Mouse (Mus musculus) intestine, embryonic 15.5 days (tissue): ENCODE measurements around the gene Zfp607b. TPM values are rescaled to one million over a fixed set of nuclear protein-coding genes. Genes with fewer than 3 reads are reported as not detected.
A peak's percentile ranks its signal among the peaks of the same experiment; 100 is the strongest.

Experiments used
- ATAC-seq: fragments of 200-750 bp; cut with Nextera tagmentation; 2 replicates; pipeline ENCODE4 v1.8.0; 2017; ENCODE audit warnings: moderate TSS enrichment, moderate library complexity
- H3K27ac ChIP-seq: fragments of 300-500 bp; sonication (generic); 2 replicates; pipeline ENCODE4 v1.5.1; 2015; ENCODE audit warnings: mild to moderate bottlenecking, inconsistent platforms
- H3K27me3 ChIP-seq: fragments of 300-500 bp; sonication (generic); replicated peaks from 2 replicates; pipeline ENCODE4 v1.6.1; 2015; ENCODE audit warnings: inconsistent platforms
- H3K36me3 ChIP-seq: fragments of 300-500 bp; sonication (generic); 2 replicates; pipeline ENCODE4 v1.6.1; 2015; ENCODE audit warnings: inconsistent platforms
- H3K4me1 ChIP-seq: fragments of 300-500 bp; sonication (generic); replicated peaks from 2 replicates; pipeline ENCODE4 v1.6.1; 2015; ENCODE audit warnings: inconsistent platforms
- H3K4me2 ChIP-seq: fragments of 300-500 bp; sonication (generic); replicated peaks from 2 replicates; pipeline ENCODE4 v1.6.1; 2015; ENCODE audit warnings: mild to moderate bottlenecking, inconsistent platforms
- H3K4me3 ChIP-seq: fragments of 300-500 bp; sonication (generic); replicated peaks from 2 replicates; pipeline ENCODE4 v1.5.1; 2015; ENCODE audit warnings: inconsistent platforms
- H3K9ac ChIP-seq: fragments of 300-500 bp; sonication (generic); 2 replicates; pipeline ENCODE4 v1.6.1; 2015; ENCODE audit warnings: inconsistent platforms
- H3K9me3 ChIP-seq: fragments of 300-500 bp; sonication (generic); 2 replicates; pipeline ENCODE4 v1.6.1; 2016; ENCODE audit warnings: inconsistent platforms
- WGBS: fragments of 180-500 bp; shearing (Covaris S2); methylation state at CpG from one replicate; pipeline ENCODE4 v1.1.7; 2015; 5-methylcytosine and 5-hydroxymethylcytosine counted together
- polyA plus RNA-seq: library from polyadenylated mRNA; unstranded; fragments of >200 nt; fragmentation: Nextera tagmentation; extraction: Ambion mirVana; gene quantifications from 2 replicates; pipeline ENCODE4 v1.2.1, GENCODE M21; 2015

Gene Zfp607b
- polyA plus RNA-seq, result 2.8 and 3.3 TPM in 2 replicates

DNA sequence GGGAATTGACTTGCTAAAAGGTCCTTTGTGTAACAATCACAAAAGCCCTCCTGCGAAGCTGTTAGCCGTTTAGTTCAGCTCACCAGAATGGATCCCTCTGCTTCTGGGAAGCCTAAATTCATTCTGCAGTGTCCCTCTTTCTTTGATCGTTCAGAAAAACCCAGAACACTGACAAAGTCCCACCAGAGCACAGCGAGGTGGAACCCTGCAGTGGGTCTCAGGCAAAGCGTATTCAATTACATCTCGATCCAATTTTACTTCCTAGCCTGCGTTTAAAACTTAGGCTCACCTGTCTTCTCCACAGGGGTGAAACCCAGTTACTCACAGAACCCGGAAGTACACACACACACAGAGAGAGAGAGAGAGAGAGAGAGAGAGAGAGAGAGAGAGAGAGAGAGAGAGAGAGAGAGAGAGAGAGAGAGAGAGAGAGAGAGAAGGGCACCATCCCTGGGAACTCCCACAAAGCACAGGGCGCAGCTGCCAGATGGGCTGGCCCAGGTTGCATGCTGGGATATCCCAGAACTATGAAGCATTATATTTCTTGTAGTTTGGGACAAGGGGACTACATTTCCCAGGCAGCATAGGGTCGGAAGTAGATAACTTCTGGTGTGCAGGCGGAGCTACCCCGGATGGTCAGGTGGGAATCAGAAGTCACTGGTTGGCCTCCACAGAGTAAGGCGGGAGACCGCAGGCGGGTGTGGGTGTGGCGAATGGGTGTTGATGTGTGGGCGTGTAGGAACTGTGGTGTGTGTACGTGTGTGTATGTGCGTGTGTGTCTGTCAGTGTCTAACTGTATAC is at the start of gene Zfp607b:
Gene Zfp607b (plus strand): TSS at position 526 of the 798 bp plus-strand sequence.
- H3K9ac ChIP-seq, result peak within 1 kb of the TSS; percentile 60
- H3K4me1 ChIP-seq, result peaks cover 9% of the 10 kb centered on the region
- peak within 1 kb of the TSS; percentile 52 for H3K27ac ChIP-seq
- no peaks in the 10 kb centered on the region for H3K27me3 ChIP-seq
- 2% methylated on average over 19 of the region's 19 CpGs for WGBS
- ATAC-seq, result peak; percentile 99
- peak within 1 kb of the TSS; percentile 69 for H3K4me2 ChIP-seq
- peak within 1 kb of the TSS; percentile 45 for H3K4me3 ChIP-seq
- no peaks in the 10 kb centered on the region for H3K36me3 ChIP-seq
- no peaks in the 10 kb centered on the region for H3K9me3 ChIP-seq

DNA sequence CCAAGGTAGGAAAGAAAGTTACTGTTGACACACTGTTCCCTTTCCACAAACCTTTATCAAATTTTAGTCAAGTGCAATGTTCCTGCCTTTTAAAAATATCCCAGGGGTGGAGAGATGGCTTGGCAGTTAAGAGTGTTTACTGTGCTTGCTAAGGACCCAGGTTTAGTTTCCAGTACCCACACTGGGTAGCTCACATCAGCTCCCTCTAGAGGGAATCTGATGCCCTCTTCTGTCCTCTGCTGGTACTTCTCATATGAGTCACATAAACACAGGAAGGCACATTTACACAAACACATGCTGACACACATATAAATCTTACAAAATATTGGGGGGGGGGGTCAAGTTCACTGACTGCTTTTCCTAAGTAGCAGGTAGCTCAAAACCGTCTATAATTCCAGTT is 44.7 kb upstream of the Zfp607b start:
- Histone ChIP-seq H3K27me3 (no peaks in the 10 kb centered on the region), H3K36me3 (no peaks in the 10 kb centered on the region), H3K4me2 (no peak overlapping the region), H3K4me1 (no peaks in the 10 kb centered on the region), H3K9me3 (no peaks in the 10 kb centered on the region), H3K4me3 (no peak overlapping the region), H3K9ac (no peak overlapping the region), H3K27ac (no peak overlapping the region)
- WGBS, result 41% methylated on average over 1 of the region's 1 CpGs
- no peak for ATAC-seq

DNA sequence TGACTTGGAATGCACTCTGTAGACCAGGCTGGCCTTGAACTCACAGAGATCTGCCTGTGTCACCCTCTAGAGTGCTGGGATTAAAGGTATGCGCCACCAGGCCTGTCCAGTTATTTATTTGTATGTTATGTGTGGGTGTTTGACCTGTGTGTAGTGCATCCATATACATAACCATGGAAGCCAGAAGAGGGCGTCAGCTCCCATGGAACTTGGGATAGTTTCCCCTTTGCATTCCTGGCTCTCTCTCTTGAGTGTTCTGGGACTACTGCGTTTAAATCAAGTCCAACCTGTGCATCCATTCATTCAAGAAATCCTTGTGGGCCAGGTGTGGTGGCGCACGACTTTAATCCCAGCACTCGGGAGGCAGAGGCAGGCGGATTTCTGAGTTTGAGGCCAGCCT is 42.6 kb upstream of the Zfp607b start:
- Histone ChIP-seq H3K9me3 (no peaks in the 10 kb centered on the region), H3K36me3 (no peaks in the 10 kb centered on the region), H3K9ac (no peak overlapping the region), H3K4me1 (no peaks in the 10 kb centered on the region), H3K27me3 (peaks cover 3% of the 10 kb centered on the region; the same call in 1 of the 2 replicates), H3K4me2 (no peak overlapping the region), H3K4me3 (no peak overlapping the region), H3K27ac (no peak overlapping the region)
- ATAC-seq, result no peak
- WGBS, result 85% methylated on average over 7 of the region's 7 CpGs

DNA sequence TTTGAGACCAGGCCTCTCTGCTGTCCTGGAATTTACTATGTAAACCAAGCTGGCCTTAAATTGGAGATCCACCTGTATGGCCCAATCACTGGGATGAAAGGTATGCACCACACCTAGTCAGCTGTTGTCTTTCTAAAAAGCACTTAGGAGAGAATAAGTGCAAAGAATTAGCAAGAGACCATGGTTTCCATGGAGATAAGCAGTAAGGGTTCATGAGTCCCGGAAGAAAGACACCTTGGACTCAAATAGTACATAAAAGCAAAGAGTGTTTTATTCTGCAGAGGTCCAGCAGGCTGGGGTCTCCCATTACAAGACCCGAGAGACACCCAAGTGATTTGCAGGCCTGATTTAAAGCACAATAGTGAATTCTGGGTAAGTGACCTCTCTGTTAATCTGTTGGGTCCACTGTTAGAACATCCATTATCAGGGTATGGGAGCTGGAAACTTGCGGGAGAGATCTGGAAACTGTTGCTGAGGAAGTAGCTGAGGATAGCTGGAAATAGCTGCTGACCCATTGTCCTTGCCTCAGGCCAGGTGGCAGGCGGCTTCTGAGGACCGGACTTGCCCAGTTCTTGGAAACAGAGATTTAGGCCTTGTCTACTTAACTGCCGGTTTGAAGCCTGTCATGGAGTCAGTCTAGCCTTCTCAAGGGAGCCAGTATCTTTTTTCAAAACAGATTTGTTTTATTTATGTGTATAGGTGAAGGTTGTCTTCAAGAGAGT is 41.7 kb upstream of the Zfp607b start:
- Histone ChIP-seq H3K27me3 (peaks cover 7% of the 10 kb centered on the region; the same call in 1 of the 2 replicates), H3K4me2 (no peak overlapping the region), H3K4me1 (no peaks in the 10 kb centered on the region), H3K36me3 (no peaks in the 10 kb centered on the region), H3K4me3 (no peak overlapping the region), H3K9me3 (no peaks in the 10 kb centered on the region), H3K27ac (no peak overlapping the region), H3K9ac (no peak overlapping the region)
- ATAC-seq, result no peak
- 86% methylated on average over 6 of the region's 6 CpGs for WGBS

DNA sequence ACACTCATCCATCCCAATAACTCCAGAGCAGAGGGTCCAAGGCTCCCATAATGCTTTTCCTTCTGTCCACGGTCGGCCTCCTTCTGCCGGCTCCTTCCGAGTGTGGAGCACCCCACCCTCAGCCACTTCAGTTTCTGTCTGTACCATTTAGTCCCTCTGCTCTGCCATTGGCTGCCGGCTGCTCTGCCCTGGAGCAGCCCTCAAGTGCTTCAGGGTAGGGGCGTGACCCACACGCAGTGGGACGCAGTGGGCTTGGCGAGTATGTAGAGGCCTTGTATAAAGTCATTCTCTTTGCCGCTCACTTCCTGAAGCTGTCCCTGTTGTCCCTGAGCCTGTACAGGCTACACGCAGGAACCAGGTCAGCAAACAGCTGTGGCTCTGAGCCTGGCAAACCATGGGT is 39.4 kb upstream of the Zfp607b start:
- Histone ChIP-seq H3K4me2 (no peak overlapping the region), H3K9me3 (no peaks in the 10 kb centered on the region), H3K4me3 (no peak overlapping the region), H3K36me3 (no peaks in the 10 kb centered on the region), H3K27me3 (peaks cover 29% of the 10 kb centered on the region), H3K27ac (no peak overlapping the region), H3K9ac (no peak overlapping the region), H3K4me1 (peaks cover 7% of the 10 kb centered on the region; the same call in 1 of the 2 replicates)
- no peak for ATAC-seq
- 86% methylated on average over 11 of the region's 11 CpGs for WGBS

DNA sequence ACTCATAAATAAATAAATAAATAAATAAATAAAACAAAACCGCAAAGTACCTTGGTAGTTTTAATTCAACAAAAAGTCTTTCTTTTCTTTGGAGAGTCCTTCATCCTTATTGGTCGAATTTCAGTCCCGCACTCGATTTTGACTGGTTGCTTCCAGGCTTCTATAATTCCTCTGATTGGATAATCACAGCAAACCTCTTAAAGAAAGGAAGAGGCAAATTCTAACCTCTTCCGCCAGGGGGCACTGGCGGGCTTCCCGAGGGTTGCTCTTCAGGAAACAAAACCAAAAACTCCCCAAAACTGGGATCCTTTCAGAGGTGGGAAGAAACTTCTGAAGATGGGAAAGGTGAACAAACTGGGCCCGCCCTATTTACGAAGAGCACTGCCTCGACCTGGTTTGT is 38.2 kb upstream of the Zfp607b start:
- Histone ChIP-seq H3K27ac (no peak overlapping the region), H3K36me3 (no peaks in the 10 kb centered on the region), H3K4me1 (peaks cover 7% of the 10 kb centered on the region; the same call in 1 of the 2 replicates), H3K9ac (no peak overlapping the region), H3K27me3 (peaks cover 42% of the 10 kb centered on the region), H3K4me2 (no peak overlapping the region), H3K9me3 (no peaks in the 10 kb centered on the region), H3K4me3 (no peak overlapping the region)
- ATAC-seq, result peak; percentile 44; the same call in 1 of the 2 replicates
- WGBS, result 5% methylated on average over 10 of the region's 10 CpGs

DNA sequence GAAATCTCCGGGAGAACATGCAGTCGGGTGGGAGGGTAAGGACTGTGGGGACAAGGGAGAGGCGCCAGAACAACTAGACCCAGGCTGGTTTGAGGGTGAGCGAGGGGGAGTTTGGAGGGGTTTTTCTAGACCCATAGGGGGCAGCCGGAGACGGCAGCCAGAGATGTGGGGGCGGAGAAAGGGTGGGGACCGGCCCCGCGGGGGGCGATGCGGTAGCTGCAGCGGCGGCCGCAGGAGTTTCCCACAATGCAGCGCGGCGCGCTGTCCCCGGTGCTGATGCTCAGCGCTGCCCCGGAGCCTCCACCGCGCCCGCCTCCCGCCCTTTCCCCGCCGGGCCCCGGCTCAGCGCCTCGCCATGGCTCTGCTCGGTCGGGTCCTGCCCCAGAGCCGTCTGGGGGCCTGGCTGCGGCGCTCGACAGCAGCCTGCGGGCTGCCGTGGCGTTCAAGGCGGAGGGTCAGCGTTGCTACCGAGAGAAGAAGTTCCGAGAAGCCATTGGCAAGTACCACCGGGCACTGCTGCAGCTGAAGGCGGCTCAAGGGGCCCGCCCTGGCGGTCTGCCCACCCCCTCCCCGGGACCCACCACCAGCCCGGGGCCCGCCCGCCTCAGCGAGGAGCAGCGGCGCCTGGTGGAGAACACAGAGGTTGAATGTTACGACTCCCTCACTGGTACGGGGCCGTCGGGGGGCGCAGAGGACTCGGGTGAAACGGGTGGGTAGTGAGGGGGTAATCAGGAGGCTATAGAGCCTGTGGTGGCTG is 35.3 kb upstream of the Zfp607b start, which contains the start of gene Ttc9b:
Gene Ttc9b (plus strand): TSS at position 235 of the 757 bp plus-strand sequence.
- no peak within 1 kb of the TSS for H3K9ac ChIP-seq
- H3K27me3 ChIP-seq, result peaks cover 67% of the 10 kb centered on the region
- peak; percentile 65 for ATAC-seq
- no peak within 1 kb of the TSS for H3K27ac ChIP-seq
- 4% methylated on average over 62 of the region's 62 CpGs for whole genome bisulfite sequencing
- no peaks in the 10 kb centered on the region for H3K9me3 ChIP-seq
- H3K4me3 ChIP-seq, result peak within 1 kb of the TSS; percentile 28
- peak within 1 kb of the TSS; percentile 50 for H3K4me2 ChIP-seq
- H3K4me1 ChIP-seq, result peaks cover 7% of the 10 kb centered on the region; the same call in 1 of the 2 replicates
- H3K36me3 ChIP-seq, result no peaks in the 10 kb centered on the region; the same call in 1 of the 2 replicates

DNA sequence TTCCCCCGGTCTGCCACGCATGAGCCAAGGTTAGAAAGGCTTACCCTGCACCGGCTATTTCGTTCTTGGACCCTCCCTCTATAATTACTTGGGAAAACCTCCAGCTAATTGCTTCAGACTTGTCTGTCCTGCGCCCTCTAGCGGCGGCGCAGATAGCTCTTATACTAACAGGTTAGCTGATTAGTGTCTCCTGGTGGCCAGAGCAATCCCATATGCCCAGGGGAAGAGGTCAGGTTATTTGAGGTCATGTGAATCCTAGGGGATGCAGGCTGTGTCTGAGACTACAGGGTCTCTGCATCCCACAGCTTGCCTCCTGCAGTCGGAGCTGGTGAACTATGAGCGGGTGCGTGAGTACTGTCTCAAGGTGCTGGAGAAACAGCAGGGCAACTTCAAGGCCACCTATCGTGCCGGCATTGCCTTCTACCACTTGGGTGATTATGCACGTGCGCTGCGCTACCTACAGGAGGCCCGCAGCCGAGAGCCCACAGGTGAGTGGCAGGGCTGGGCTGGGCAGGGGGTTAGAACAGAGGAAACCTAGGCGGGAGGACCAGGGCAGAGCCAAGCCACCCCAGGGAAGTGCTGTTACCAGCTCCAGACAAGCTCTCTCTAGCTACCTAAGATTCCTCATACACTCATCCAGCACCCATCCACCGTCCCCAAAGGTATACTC is 34.4 kb upstream of the Zfp607b start:
- Histone ChIP-seq H3K4me3 (no peak overlapping the region), H3K4me2 (no peak overlapping the region), H3K27me3 (peaks cover 72% of the 10 kb centered on the region), H3K36me3 (no peaks in the 10 kb centered on the region; the same call in 1 of the 2 replicates), H3K4me1 (peaks cover 7% of the 10 kb centered on the region; the same call in 1 of the 2 replicates), H3K27ac (no peak overlapping the region), H3K9ac (no peak overlapping the region), H3K9me3 (no peaks in the 10 kb centered on the region)
- ATAC-seq, result no peak
- 64% methylated on average over 20 of the region's 20 CpGs for WGBS

DNA sequence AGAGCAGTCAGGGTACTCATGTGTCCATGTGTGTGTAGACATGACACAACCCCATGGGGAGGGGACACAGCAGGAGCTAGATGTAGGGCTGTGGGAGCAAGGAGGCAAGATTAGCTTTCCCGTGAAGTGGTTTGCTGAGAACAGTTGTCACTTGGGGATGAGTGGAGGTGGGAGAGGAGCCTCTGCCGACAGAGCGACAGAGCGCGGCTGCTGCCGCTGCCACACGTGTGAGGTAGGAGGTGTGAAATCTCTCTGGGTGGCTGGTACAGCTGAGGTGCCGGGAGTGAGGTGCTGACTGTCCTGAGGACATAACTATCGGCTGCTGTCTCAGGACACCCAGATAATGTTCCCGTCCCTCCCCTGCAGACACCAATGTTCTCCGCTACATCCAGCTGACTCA is 33.6 kb upstream of the Zfp607b start:
- WGBS, result 47% methylated on average over 11 of the region's 11 CpGs
- H3K4me2 ChIP-seq, result no peak overlapping the region
- no peak overlapping the region for H3K27ac ChIP-seq
- ATAC-seq, result no peak
- no peaks in the 10 kb centered on the region for H3K9me3 ChIP-seq
- H3K4me1 ChIP-seq, result peaks cover 7% of the 10 kb centered on the region; the same call in 1 of the 2 replicates
- H3K36me3 ChIP-seq, result no peaks in the 10 kb centered on the region; the same call in 1 of the 2 replicates
- no peak overlapping the region for H3K4me3 ChIP-seq
- H3K9ac ChIP-seq, result no peak overlapping the region
- peaks cover 72% of the 10 kb centered on the region for H3K27me3 ChIP-seq

DNA sequence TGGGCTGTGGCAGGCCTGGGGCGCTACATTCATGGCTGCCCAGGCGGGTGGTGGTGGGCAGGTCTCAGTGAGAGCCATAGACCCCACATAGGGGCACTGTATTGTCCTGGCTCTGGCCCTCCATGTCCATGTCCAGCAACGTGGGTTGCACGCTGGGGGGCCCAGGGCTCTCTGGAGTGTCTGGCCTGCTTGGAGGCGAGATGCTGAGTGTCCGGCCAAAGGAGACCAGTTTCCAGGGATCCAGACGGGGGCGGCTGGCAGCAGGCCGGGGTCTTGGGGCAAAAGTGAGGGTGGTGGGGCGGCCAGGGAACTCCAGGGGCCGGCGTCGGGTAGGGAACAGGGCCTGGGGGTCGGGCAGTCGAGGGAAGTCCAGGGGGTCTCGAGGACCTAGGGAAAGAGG is 32.5 kb upstream of the Zfp607b start:
- no peak for ATAC-seq
- 84% methylated on average over 16 of the region's 16 CpGs for WGBS
- Histone ChIP-seq H3K36me3 (no peaks in the 10 kb centered on the region; the same call in none of the 2 replicates), H3K27ac (no peak overlapping the region), H3K4me1 (peaks cover 7% of the 10 kb centered on the region; the same call in 1 of the 2 replicates), H3K9me3 (no peaks in the 10 kb centered on the region), H3K4me3 (no peak overlapping the region), H3K9ac (no peak overlapping the region), H3K4me2 (no peak overlapping the region), H3K27me3 (peaks cover 68% of the 10 kb centered on the region)

DNA sequence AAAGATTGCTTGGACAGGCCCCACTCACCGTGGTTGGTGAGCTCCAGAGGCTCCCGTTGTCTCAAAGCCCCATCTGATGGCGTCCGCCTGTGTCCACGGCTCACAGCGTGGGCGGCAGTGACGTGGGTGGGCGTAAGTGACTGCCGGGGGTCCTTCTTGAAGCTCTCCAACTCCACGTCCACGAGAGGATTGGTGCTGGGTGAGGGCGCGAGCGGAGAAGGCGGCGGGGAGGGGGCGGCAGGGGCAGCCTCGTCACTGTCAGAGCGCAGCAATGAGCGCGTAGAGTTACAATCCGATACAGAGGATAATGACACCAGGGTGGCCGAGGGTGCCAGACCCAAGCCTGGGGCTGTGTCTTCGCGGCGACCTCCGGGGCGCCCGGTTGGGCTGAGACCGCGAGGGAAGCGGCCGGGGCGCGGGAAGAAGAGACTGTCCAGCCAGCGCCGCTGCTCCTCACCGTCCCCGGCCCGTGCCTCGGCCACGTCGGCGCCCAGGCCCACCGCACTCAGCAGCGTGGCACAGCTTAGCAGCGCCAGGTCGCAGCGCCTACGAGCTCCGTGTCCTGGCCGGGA is 31.2 kb upstream of the Zfp607b start:
- no peak overlapping the region for H3K4me3 ChIP-seq
- H3K4me1 ChIP-seq, result peaks cover 7% of the 10 kb centered on the region; the same call in 1 of the 2 replicates
- ATAC-seq, result no peak
- no peaks in the 10 kb centered on the region for H3K9me3 ChIP-seq
- H3K9ac ChIP-seq, result no peak overlapping the region
- H3K36me3 ChIP-seq, result no peaks in the 10 kb centered on the region; the same call in none of the 2 replicates
- WGBS, result 38% methylated on average over 53 of the region's 53 CpGs
- no peak overlapping the region for H3K4me2 ChIP-seq
- H3K27ac ChIP-seq, result no peak overlapping the region
- peaks cover 61% of the 10 kb centered on the region for H3K27me3 ChIP-seq
